Mouse (Mus musculus) limb, embryonic 10.5 days (tissue): ENCODE measurements around the gene Mphosph10. TPM values are rescaled to one million over a fixed set of nuclear protein-coding genes. Genes with fewer than 3 reads are reported as not detected.

ENCODE experiments used
- DNase-seq: peaks from one replicate; pipeline ENCODE4 v3.0.0-alpha.2; 2017; ENCODE audit warnings: low spot score
- H3K27ac ChIP-seq: fragments of 300-500 bp; sonication (generic); 2 replicates; pipeline ENCODE4 v1.5.1; 2016; ENCODE audit warnings: mild to moderate bottlenecking
- H3K27me3 ChIP-seq: fragments of 300-500 bp; sonication (generic); 2 replicates; pipeline ENCODE4 v1.6.1; 2016; ENCODE audit warnings: low read depth, mild to moderate bottlenecking; ENCODE audit not compliant: poor library complexity, severe bottlenecking
- H3K36me3 ChIP-seq: fragments of 300-500 bp; sonication (generic); 2 replicates; pipeline ENCODE4 v1.6.1; 2016; ENCODE audit warnings: mild to moderate bottlenecking, moderate library complexity
- H3K4me1 ChIP-seq: fragments of 300-500 bp; sonication (generic); 2 replicates; pipeline ENCODE4 v1.6.1; 2016
- H3K4me3 ChIP-seq: fragments of 300-500 bp; sonication (generic); 2 replicates; pipeline ENCODE4 v1.5.1; 2016; ENCODE audit warnings: mild to moderate bottlenecking, moderate library complexity
- H3K9me3 ChIP-seq: fragments of 300-500 bp; sonication (generic); replicated peaks from 2 replicates; pipeline ENCODE4 v1.6.1; 2016; ENCODE audit warnings: mild to moderate bottlenecking
- WGBS: fragments of 180-500 bp; shearing (Covaris S2); methylation state at CpG from one replicate; pipeline ENCODE4 v1.1.7; 2016; 5-methylcytosine and 5-hydroxymethylcytosine counted together
- polyA plus RNA-seq: library from polyadenylated mRNA; unstranded; fragments of >200 nt; fragmentation: Nextera tagmentation; extraction: Ambion mirVana; gene quantifications from 2 replicates; pipeline ENCODE4 v1.2.1, GENCODE M21; 2016

The Mphosph10 gene
- 51.9 and 53.3 TPM in 2 replicates for polyA plus RNA-seq

DNA sequence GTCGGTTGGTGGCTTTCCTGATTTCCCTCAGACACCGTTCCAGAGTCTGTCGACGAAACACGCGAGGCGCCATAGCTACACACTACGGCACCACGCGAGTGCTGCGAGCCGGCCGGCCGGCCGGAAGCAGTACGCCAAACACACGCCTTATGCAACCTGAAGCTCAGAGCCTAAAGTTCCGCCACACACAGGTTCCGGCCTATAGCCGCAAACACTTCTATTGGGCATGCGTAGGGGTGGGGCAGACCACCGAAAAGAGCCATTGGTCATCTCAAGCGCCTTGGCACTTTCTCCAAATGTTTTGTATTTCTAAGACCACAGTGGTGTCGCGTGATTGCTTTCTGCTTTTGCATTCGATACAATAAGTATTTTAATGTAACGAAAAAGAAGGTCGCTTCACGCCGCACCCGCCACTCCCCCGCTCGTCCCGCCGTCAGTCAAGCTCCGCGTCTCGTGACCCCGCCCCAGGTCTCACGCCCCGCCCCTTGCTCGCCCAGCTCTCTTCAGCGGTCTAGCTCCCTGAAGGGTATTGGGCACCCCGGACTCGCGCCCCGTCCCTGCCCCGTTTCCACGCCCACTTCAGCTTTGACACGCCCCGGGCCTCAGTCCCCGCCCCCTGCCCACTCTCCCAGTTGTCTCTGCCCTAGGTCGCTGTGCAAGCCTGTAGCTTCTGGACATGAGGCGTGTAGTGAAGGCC lies at the start of gene Mphosph10, which contains the start of gene Mcee:
Gene Mphosph10, minus strand, starts transcription at position 147 of the 697 bp plus-strand sequence.
Gene Mcee, plus strand, starts transcription at position 486 of the 697 bp plus-strand sequence.
- Histone ChIP-seq H3K27me3 (no peaks in the 10 kb centered on the region), H3K27ac (peak within 1 kb of the TSS; percentile 85), H3K4me1 (peaks cover 13% of the 10 kb centered on the region), H3K9me3 (no peaks in the 10 kb centered on the region), H3K4me3 (peak within 1 kb of the TSS; percentile 78), H3K36me3 (peaks cover 25% of the 10 kb centered on the region)
- WGBS = under 1% methylated on average over 54 of the region's 54 CpGs
- DNase-seq = peak; percentile 95

DNA sequence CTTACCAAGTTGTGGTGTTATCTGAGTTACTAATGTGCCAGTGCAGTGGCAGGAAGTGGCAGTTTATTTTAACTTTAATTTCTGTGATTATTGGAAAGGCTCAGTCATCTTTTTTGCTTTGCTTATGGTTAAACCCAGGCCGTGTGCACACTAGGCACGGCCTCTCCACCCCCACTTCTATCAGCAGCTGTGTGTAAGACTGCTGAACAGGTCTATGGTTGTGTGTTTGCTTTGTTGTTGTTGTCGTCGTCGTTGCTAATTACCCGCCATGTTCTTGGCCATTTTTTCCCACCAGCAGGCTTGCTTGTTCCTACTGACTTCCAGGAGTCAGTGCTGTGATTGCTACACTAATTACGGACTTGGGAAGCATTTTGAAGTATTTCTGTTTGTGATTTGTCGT lies 48.5 kb upstream of the Mphosph10 start:
- H3K27me3 ChIP-seq = no peaks in the 10 kb centered on the region
- DNase-seq = no peak
- no peaks in the 10 kb centered on the region for H3K9me3 ChIP-seq
- H3K4me1 ChIP-seq = peaks cover 5% of the 10 kb centered on the region; the same call in 1 of the 2 replicates
- H3K36me3 ChIP-seq = no peaks in the 10 kb centered on the region
- 83% methylated on average over 8 of the region's 8 CpGs for WGBS
- H3K27ac ChIP-seq = no peak overlapping the region
- H3K4me3 ChIP-seq = no peak overlapping the region

DNA sequence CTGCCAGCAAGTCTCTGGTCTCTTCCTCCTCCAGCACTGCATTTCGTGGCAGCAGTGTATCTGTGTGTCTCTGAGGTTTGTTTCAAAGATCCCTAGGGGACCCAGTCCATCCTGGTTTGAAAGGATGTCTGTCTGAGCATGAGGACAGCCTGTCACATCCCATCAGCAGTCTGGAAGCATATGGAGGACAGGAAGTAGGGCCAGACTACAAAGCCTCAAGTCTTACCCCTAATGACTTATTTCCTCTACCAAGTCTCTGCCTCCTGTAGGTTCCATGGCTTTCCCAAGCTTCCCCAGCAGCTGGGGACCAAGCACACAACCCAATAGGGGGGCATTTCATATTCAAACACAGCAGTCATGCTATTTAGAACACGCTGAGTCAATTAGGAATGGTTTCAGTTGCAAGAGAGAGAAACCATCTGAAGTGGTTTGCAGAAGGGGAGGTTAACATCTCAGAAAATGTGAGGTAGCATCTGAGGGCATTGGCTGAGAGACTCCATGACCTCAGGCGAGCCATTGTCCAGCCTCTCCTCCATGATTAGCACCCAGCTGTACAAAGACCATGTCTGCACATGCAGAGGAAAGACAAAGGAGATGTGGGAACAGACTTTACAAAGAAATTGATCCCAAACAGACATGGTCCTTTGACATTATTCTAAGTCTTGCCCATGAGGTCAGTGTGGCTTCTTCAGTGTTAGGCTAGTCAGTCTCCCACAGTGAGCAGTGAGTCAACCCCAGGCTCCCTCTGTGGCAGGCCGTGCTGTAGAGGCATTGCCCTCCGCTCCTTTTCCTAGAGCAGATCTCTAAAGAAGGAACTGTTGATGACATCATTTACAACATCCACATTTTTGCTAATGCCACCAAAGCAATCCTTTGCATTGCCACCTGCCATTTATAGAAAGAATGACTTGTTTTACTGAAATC lies 47.8 kb upstream of the Mphosph10 start:
- no peaks in the 10 kb centered on the region for H3K9me3 ChIP-seq
- H3K4me1 ChIP-seq = peaks cover 5% of the 10 kb centered on the region; the same call in 1 of the 2 replicates
- H3K27me3 ChIP-seq = no peaks in the 10 kb centered on the region
- no peak overlapping the region for H3K4me3 ChIP-seq
- H3K36me3 ChIP-seq = no peaks in the 10 kb centered on the region
- 73% methylated on average over 5 of the region's 5 CpGs for WGBS
- peak overlapping the region; percentile 19; the same call in 1 of the 2 replicates for H3K27ac ChIP-seq
- no peak for DNase-seq

DNA sequence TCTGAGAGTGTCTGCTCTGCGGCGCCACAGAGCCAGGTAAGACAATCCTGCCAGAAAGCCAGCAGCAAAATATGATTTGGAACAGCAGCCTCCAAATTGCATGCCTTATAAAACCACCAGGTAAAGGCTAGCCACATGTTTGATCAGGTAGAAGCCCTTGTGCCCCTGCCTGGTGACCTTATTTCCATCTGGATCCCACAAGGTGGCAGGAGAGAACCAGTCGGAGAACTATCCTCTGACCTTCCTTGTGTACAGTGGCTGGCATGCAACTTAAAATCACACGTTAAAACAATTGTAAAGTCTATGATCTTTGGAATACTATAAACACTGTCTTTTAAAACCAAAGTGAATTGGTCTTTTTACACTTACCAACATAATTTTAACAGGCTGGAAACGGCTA lies 32.8 kb upstream of the Mphosph10 start:
- Histone ChIP-seq H3K27ac (no peak overlapping the region), H3K4me3 (no peak overlapping the region), H3K4me1 (no peaks in the 10 kb centered on the region), H3K36me3 (no peaks in the 10 kb centered on the region), H3K27me3 (no peaks in the 10 kb centered on the region), H3K9me3 (no peaks in the 10 kb centered on the region)
- DNase-seq = no peak
- WGBS = 65% methylated on average over 5 of the region's 5 CpGs

DNA sequence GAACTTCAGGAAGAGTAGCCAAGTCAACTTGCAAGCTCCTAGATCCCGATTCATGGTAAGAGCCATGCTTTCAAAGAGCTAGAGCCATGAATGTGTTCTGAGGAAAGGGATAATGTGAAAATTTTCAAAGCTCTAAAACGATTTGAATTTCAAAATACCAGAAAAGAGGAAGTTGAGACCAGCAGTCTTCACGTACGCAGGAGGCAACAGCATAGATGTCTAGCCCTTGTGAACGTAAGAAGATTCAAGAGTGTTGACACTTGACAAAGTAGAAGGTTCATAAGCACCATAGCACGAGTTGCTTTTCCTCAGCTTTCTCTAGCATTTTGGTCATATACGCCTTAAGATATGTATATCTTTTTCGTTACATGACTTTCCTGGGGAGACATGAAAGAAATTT lies 11.9 kb upstream of the Mphosph10 start:
- H3K4me3 ChIP-seq = no peak overlapping the region
- H3K27ac ChIP-seq = no peak overlapping the region
- peaks cover 7% of the 10 kb centered on the region; the same call in 1 of the 2 replicates for H3K36me3 ChIP-seq
- no peak for DNase-seq
- H3K9me3 ChIP-seq = no peaks in the 10 kb centered on the region
- no peaks in the 10 kb centered on the region for H3K27me3 ChIP-seq
- 93% methylated on average over 8 of the region's 8 CpGs for WGBS
- H3K4me1 ChIP-seq = no peaks in the 10 kb centered on the region

DNA sequence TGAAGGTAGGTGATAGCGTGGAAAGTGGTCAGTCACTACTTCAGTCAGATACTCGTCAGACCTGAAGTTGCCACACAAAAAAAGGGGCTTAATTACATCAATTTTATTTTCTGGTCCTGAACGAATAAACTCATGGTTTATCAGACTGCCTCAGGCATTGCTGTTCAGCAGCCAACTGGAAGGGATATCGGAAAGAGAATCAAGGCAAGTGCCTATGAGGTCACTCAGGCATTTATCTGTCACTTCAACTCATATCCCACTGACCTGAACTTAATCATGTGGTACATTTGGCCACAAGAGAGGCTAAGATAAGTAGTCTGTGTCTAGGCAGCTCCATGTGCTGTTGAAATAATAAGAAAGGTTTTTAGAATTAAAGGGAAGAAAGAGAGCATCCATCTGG lies 10.4 kb upstream of the Mphosph10 start:
- WGBS = 93% methylated on average over 4 of the region's 4 CpGs
- DNase-seq = no peak
- H3K36me3 ChIP-seq = peaks cover 7% of the 10 kb centered on the region; the same call in 1 of the 2 replicates
- H3K27ac ChIP-seq = no peak overlapping the region
- no peak overlapping the region for H3K4me3 ChIP-seq
- no peaks in the 10 kb centered on the region for H3K4me1 ChIP-seq
- H3K9me3 ChIP-seq = no peaks in the 10 kb centered on the region
- H3K27me3 ChIP-seq = no peaks in the 10 kb centered on the region

DNA sequence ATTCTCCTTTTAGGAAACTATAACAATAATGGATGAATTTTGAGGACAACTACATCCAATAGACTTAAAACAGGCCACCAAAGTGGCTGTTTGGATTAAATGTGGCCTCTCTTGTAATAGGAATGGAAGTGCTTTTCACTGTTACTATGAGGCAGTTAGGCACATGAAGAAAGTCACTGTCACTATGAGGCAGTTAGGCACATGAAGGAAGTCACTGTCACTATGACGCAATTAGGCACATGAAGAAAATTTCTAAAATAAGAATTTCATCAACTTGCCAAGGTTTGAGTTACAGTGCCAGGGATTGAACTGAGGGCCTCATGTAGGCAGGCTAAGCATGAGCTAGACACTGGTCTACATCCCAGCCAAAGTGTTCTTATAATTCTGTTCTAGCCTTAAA lies 8.7 kb upstream of the Mphosph10 start:
- Histone ChIP-seq H3K27me3 (no peaks in the 10 kb centered on the region), H3K4me1 (no peaks in the 10 kb centered on the region), H3K27ac (no peak overlapping the region), H3K4me3 (no peak overlapping the region), H3K9me3 (no peaks in the 10 kb centered on the region), H3K36me3 (peaks cover 7% of the 10 kb centered on the region; the same call in 1 of the 2 replicates)
- 89% methylated on average over 1 of the region's 1 CpGs for WGBS
- no peak for DNase-seq

DNA sequence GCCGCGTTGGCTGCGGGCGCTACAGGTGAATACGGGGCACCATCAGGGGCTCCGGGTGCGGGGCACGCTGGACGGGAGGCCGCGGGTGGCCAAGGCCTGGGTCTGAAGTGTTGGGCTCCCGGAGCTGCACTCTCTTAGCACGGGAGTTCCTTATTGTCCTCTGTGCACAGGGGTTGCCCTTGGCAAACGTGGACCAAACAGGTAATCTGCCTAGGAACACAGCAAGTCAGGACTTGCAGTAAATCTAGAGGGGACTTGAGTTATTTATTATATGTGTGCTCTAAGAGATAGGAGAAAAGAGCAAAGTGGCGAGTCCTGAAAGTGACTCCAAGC lies 717 bp upstream of the Mphosph10 start:
- no peaks in the 10 kb centered on the region for H3K9me3 ChIP-seq
- H3K4me3 ChIP-seq = peak overlapping the region; percentile 78
- H3K27me3 ChIP-seq = no peaks in the 10 kb centered on the region
- no peak for DNase-seq
- peaks cover 20% of the 10 kb centered on the region for H3K36me3 ChIP-seq
- peaks cover 13% of the 10 kb centered on the region for H3K4me1 ChIP-seq
- peak overlapping the region; percentile 85 for H3K27ac ChIP-seq
- under 1% methylated on average over 15 of the region's 15 CpGs for WGBS

DNA sequence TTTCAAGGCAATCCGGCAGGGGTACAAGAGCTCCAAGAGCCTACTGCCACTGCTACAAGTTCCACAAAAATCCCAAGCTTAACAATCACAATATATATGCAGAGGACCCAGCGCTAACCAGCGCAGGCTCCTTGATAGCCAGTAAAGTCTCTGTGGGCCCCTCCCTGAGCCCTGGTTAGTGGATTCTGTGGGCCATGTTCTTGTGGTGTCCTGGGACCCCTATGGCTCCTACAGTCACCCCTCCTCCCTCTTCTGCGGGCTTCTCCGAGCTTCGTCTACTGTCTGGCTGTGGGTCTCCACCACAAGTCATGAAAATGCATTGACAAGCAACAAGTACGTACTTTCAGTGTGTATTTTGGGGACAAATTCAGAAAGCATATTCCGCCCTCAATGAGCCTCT lies 589 bp downstream of the Mphosph10 start:
- Histone ChIP-seq H3K27me3 (no peaks in the 10 kb centered on the region), H3K27ac (peak overlapping the region; percentile 85), H3K4me1 (peaks cover 13% of the 10 kb centered on the region), H3K9me3 (no peaks in the 10 kb centered on the region), H3K36me3 (peaks cover 33% of the 10 kb centered on the region), H3K4me3 (peak overlapping the region; percentile 78)
- DNase-seq = no peak
- WGBS = 5% methylated on average over 8 of the region's 8 CpGs

DNA sequence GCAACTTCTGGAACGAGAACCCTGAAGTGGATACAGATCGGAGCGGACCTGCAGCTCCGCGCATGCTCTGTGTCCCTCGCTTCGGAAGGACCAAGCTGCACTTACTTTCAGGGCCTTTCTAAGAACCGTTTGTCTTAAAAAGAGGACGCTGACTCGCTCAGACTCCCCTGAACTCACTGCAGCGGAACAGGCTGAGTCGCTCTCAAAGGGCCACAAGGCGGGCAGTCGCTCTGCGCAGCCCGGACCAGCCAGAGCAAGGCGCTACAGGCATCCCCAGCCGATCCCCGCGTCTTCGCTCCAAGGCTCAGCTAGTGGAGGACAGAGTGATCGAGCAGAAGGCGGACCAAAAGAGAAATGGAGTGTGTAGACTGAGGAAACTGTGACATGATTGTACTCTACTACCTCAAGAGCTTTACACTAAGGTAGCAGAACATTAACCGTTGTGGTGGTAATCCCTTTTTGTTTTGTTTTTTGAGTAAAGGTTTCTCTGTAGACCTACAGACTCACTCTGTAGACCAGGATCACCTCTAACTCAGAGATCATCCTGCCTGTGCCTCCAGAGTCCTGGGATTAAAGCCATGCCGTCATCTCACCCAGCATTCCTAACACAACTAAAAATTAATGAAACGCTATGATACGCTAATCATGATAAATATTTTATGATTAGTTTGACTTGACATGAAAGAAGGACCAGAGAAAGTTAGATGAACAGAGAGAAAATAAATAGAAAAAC lies 18.1 kb downstream of the Mphosph10 start, which contains the start of gene Fan1:
Gene Fan1, minus strand, starts transcription at position 266 of the 733 bp plus-strand sequence.
- Histone ChIP-seq H3K36me3 (peaks cover 65% of the 10 kb centered on the region), H3K9me3 (no peaks in the 10 kb centered on the region), H3K4me1 (peaks cover 6% of the 10 kb centered on the region; the same call in 1 of the 2 replicates), H3K27me3 (no peaks in the 10 kb centered on the region), H3K27ac (peak within 1 kb of the TSS; percentile 92), H3K4me3 (peak within 1 kb of the TSS; percentile 70)
- peak; percentile 88 for DNase-seq
- WGBS = 4% methylated on average over 27 of the region's 27 CpGs

DNA sequence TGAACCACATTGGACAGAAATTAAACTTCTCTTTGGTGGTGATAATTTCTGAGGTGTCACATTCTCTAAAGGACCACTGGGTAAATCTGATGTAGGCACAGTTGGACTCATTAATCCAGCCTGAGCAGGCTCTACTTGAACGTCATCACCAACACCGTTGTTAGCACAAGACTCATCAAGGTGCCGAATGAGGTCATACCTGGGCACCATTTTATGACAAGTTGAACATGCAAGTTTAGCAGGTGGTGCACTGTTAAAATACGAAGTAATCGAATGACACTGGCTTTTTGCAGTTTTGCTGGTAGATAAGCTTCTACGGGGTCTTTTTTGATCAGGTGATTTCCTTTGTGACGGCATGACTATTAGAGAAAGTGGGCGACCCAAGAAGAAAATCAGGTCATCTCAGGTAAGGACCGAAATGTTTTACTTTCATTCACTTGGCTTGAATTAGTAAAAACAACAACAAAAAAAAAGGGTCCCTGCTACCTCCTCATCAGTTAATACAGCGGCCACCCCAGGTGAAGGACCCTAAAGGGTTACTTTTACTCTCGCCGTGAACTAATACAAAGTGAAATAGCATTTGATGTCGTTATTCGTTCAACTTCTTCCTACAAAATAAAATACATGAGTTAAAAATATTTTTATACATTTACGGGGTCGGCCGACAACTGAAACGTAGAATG lies 18.8 kb downstream of the Mphosph10 start:
- WGBS = 20% methylated on average over 18 of the region's 18 CpGs
- peak overlapping the region; percentile 70 for H3K4me3 ChIP-seq
- H3K27me3 ChIP-seq = no peaks in the 10 kb centered on the region
- peak overlapping the region; percentile 92 for H3K27ac ChIP-seq
- H3K9me3 ChIP-seq = no peaks in the 10 kb centered on the region
- H3K36me3 ChIP-seq = peaks cover 65% of the 10 kb centered on the region
- peaks cover 6% of the 10 kb centered on the region; the same call in 1 of the 2 replicates for H3K4me1 ChIP-seq
- DNase-seq = no peak
